Mouse (Mus musculus) neural tube, embryonic 11.5 days (tissue): Measurements from ENCODE around the gene Fam32a. TPM values are rescaled to one million over a fixed set of nuclear protein-coding genes. Genes with fewer than 3 reads are reported as not detected.
A peak's percentile ranks its signal among the peaks of the same experiment; 100 is the strongest.

Experiments
- ATAC-seq: fragments of 200-750 bp; cut with Nextera tagmentation; 2 replicates; pipeline ENCODE4 v1.8.0; 2017; ENCODE audit warnings: moderate number of reproducible peaks, mild to moderate bottlenecking, moderate TSS enrichment, moderate library complexity; ENCODE audit not compliant: insufficient read depth, low FRiP score, low TSS enrichment
- DNase-seq: peaks from one replicate; pipeline ENCODE4 v3.0.0-alpha.2; 2015; ENCODE audit warnings: low spot score
- H3K27ac ChIP-seq: fragments of 300-500 bp; sonication (generic); 2 replicates; pipeline ENCODE4 v1.5.1; 2014; ENCODE audit warnings: low read depth, mild to moderate bottlenecking, low read length
- H3K27me3 ChIP-seq: fragments of 300-500 bp; sonication (generic); 2 replicates; pipeline ENCODE4 v1.6.1; 2014; ENCODE audit warnings: mild to moderate bottlenecking, low read length, mixed read lengths; ENCODE audit not compliant: control insufficient read depth, insufficient read depth
- H3K36me3 ChIP-seq: fragments of 300-500 bp; sonication (generic); 2 replicates; pipeline ENCODE4 v1.6.1; 2014; ENCODE audit warnings: mild to moderate bottlenecking, low read length, moderate library complexity, mixed read lengths; ENCODE audit not compliant: control insufficient read depth, insufficient read depth
- H3K4me1 ChIP-seq: fragments of 300-500 bp; sonication (generic); 2 replicates; pipeline ENCODE4 v1.6.1; 2014; ENCODE audit warnings: low read length, mixed read lengths; ENCODE audit not compliant: control insufficient read depth, insufficient read depth
- H3K4me2 ChIP-seq: fragments of 300-500 bp; sonication (generic); 2 replicates; pipeline ENCODE4 v1.6.1; 2014; ENCODE audit warnings: low read depth, mild to moderate bottlenecking, moderate library complexity
- H3K4me3 ChIP-seq: fragments of 300-500 bp; sonication (generic); 2 replicates; pipeline ENCODE4 v1.5.1; 2014; ENCODE audit warnings: low read depth, low read length
- H3K9ac ChIP-seq: fragments of 300-500 bp; sonication (generic); 2 replicates; pipeline ENCODE4 v1.6.1; 2014; ENCODE audit warnings: mild to moderate bottlenecking, low read length
- H3K9me3 ChIP-seq: fragments of 300-500 bp; sonication (generic); 2 replicates; pipeline ENCODE4 v1.6.1; 2016; ENCODE audit warnings: low read length; ENCODE audit not compliant: control insufficient read depth
- WGBS: fragments of 180-500 bp; shearing (Covaris S2); extraction: QIAGEN DNeasy Blood & Tissue Kit; methylation state at CpG from one replicate; pipeline ENCODE4 v1.1.7; 2014; 5-methylcytosine and 5-hydroxymethylcytosine counted together
- polyA plus RNA-seq: library from polyadenylated mRNA; unstranded; fragments of >200 nt; fragmentation: Nextera tagmentation; extraction: Ambion mirVana; gene quantifications from 2 replicates; pipeline ENCODE4 v1.2.1, GENCODE M21; 2014

Fam32a gene
- polyA plus RNA-seq, 1 experiment from 2014 or later: 80.6 TPM

DNA sequence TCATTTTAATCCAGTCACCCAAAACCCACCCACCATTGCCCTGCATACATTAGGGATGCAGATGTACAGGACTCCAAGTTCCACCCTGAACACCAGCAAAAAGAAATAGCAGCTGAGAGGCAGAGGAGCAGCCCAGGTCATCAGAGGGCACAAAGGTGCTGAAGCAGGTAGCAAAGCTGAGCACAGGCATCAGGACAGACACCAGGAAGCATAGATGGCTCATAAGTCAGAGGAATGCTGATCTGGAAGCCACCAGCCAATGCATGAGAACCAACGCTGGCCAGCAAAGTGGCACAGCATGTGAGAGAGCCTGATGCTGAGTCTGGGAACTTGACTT is 38.3 kb downstream of the Fam32a start:
- Histone ChIP-seq H3K9ac (no peak overlapping the region), H3K27me3 (no peaks in the 10 kb centered on the region), H3K4me3 (no peak overlapping the region), H3K27ac (no peak overlapping the region), H3K36me3 (0 out of 2 replicates have a peak, but pooled peaks cover 3% of the 10 kb centered on the region), H3K4me1 (no peaks in the 10 kb centered on the region), H3K4me2 (no peak overlapping the region), H3K9me3 (no peaks in the 10 kb centered on the region)
- no peak for DNase-seq
- no peak for ATAC-seq
- 89% methylated on average over 1 of the region's 1 CpGs for WGBS

- Histone ChIP-seq H3K4me1 (no peaks in the 10 kb centered on the region), H3K9ac (no peak overlapping the region), H3K9me3 (no peaks in the 10 kb centered on the region), H3K27ac (no peak overlapping the region), H3K36me3 (0 out of 2 replicates have a peak, but pooled peaks cover 3% of the 10 kb centered on the region), H3K4me3 (no peak overlapping the region), H3K27me3 (no peaks in the 10 kb centered on the region), H3K4me2 (no peak overlapping the region)
- no peak for ATAC-seq
- DNase-seq: no peak
- WGBS: 74% methylated on average over 2 of the region's 2 CpGs
These were observed 40.3 kb downstream of the Fam32a start for GRCm38 (mm10) chr8:72259862-72260261.

GRCm38 (mm10) chr8:72260585-72260984 is 41.1 kb downstream of the Fam32a start:
- 72% methylated on average over 4 of the region's 4 CpGs for WGBS
- no peak overlapping the region for H3K27ac ChIP-seq
- no peak overlapping the region for H3K9ac ChIP-seq
- H3K36me3 ChIP-seq: 0 out of 2 replicates have a peak, but pooled peaks cover 3% of the 10 kb centered on the region
- no peak overlapping the region for H3K4me3 ChIP-seq
- H3K4me1 ChIP-seq: no peaks in the 10 kb centered on the region
- no peak overlapping the region for H3K4me2 ChIP-seq
- no peaks in the 10 kb centered on the region for H3K27me3 ChIP-seq
- no peaks in the 10 kb centered on the region for H3K9me3 ChIP-seq
- ATAC-seq (no peak), DNase-seq (no peak)

- Histone ChIP-seq H3K4me2 (no peak overlapping the region), H3K9ac (no peak overlapping the region), H3K4me1 (no peaks in the 10 kb centered on the region), H3K36me3 (0 out of 2 replicates have a peak, but pooled peaks cover under 1% of the 10 kb centered on the region), H3K27ac (no peak overlapping the region), H3K9me3 (no peaks in the 10 kb centered on the region), H3K4me3 (no peak overlapping the region), H3K27me3 (no peaks in the 10 kb centered on the region)
- peak; percentile 67 for DNase-seq
- WGBS: 38% methylated on average over 2 of the region's 2 CpGs
- no peak for ATAC-seq
These were observed 41.5 kb downstream of the Fam32a start for GRCm38 (mm10) chr8:72261019-72261418.

DNA sequence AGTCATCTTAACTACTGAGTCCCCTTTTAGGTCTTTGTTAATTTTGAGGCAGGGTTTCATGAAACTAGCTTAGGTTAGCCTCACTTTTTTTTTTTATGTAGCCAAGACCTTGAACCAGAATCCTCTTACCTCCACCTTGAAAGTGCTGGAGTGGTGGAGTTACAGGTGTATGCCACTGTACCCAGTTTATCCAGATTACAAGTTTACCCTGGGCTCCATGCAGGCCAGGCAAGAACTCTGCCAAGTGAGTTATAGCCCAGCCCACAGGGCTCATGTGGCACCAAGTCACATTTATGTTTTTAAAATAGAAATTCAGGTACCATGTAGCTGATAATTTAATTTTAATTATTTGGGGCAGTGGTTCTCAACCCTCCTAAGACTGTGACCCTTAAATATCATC is 41.9 kb downstream of the Fam32a start:
- H3K4me1 ChIP-seq: no peaks in the 10 kb centered on the region
- H3K9ac ChIP-seq: no peak overlapping the region
- H3K36me3 ChIP-seq: no peaks in the 10 kb centered on the region
- no peak overlapping the region for H3K4me2 ChIP-seq
- H3K27ac ChIP-seq: no peak overlapping the region
- no peaks in the 10 kb centered on the region for H3K27me3 ChIP-seq
- no peak overlapping the region for H3K4me3 ChIP-seq
- ATAC-seq (no peak), DNase-seq (no peak)
- H3K9me3 ChIP-seq: no peaks in the 10 kb centered on the region

GRCm38 (mm10) chr8:72261872-72262271 is 42.3 kb downstream of the Fam32a start:
- H3K27ac ChIP-seq: no peak overlapping the region
- H3K9ac ChIP-seq: no peak overlapping the region
- H3K4me1 ChIP-seq: no peaks in the 10 kb centered on the region
- H3K36me3 ChIP-seq: no peaks in the 10 kb centered on the region
- no peak overlapping the region for H3K4me3 ChIP-seq
- 46% methylated on average over 5 of the region's 5 CpGs for WGBS
- ATAC-seq: no peak
- H3K9me3 ChIP-seq: no peaks in the 10 kb centered on the region
- H3K4me2 ChIP-seq: no peak overlapping the region
- H3K27me3 ChIP-seq: no peaks in the 10 kb centered on the region
- no peak for DNase-seq

GRCm38 (mm10) chr8:72262756-72263155 is 43.2 kb downstream of the Fam32a start:
- no peak for DNase-seq
- H3K27me3 ChIP-seq: no peaks in the 10 kb centered on the region
- no peak for ATAC-seq
- H3K27ac ChIP-seq: no peak overlapping the region
- no peaks in the 10 kb centered on the region for H3K4me1 ChIP-seq
- H3K9me3 ChIP-seq: no peaks in the 10 kb centered on the region
- 89% methylated on average over 2 of the region's 2 CpGs for WGBS
- no peak overlapping the region for H3K9ac ChIP-seq
- H3K4me3 ChIP-seq: no peak overlapping the region
- no peaks in the 10 kb centered on the region for H3K36me3 ChIP-seq
- H3K4me2 ChIP-seq: no peak overlapping the region

GRCm38 (mm10) chr8:72263451-72263850 is 43.9 kb downstream of the Fam32a start:
- 75% methylated on average over 7 of the region's 7 CpGs for WGBS
- no peak overlapping the region for H3K4me3 ChIP-seq
- no peaks in the 10 kb centered on the region for H3K4me1 ChIP-seq
- H3K36me3 ChIP-seq: no peaks in the 10 kb centered on the region
- H3K9me3 ChIP-seq: no peaks in the 10 kb centered on the region
- no peak for ATAC-seq
- no peak overlapping the region for H3K4me2 ChIP-seq
- H3K27ac ChIP-seq: no peak overlapping the region
- DNase-seq: no peak
- no peak overlapping the region for H3K9ac ChIP-seq
- H3K27me3 ChIP-seq: no peaks in the 10 kb centered on the region

DNA sequence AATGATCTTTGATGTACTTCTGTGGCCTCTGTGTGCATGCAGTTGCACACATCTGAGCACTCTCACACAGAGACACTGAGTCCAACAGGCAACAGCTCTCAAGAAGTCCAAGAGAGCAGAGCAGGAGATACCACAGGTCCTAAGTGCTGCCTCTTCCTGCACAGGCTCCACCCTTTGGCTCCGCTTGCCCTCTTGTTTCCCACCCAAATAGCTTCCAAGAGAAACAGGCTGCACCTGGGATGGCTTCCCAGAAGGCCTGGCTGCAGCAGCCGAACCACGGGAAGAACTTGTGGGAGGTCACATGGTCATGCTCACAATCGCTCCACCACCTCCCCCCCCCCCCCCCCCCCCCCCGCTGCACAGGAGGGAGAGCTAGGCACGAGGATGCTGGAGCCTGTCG is 45.8 kb downstream of the Fam32a start:
- Histone ChIP-seq H3K36me3 (no peaks in the 10 kb centered on the region), H3K4me1 (no peaks in the 10 kb centered on the region), H3K27ac (no peak overlapping the region), H3K9me3 (no peaks in the 10 kb centered on the region), H3K9ac (no peak overlapping the region), H3K27me3 (no peaks in the 10 kb centered on the region), H3K4me3 (no peak overlapping the region), H3K4me2 (no peak overlapping the region)
- no peak for DNase-seq
- ATAC-seq: no peak
- 62% methylated on average over 5 of the region's 7 CpGs for WGBS
